Mouse (Mus musculus) mouse embryonic stem cell (cell line): Measurements from ENCODE around the gene Rpia.

Source experiments
- in situ Hi-C, 2 experiments: fragments of 300-500 bp; cut with MboI; formaldehyde crosslinking; loops; 1 replicate in 1 of 2; 3 replicates in 1 of 2; pipeline ENCODE4 v1.14.3; 2019 to 2020; ENCODE audit warnings: low sequenced_read_pairs in 2 of 2, low pct_unique_long_range_greater_than_20kb in 1 of 2, mixed read lengths in 1 of 2; ENCODE audit not compliant: unreplicated experiment in 1 of 2

Rpia gene

DNA sequence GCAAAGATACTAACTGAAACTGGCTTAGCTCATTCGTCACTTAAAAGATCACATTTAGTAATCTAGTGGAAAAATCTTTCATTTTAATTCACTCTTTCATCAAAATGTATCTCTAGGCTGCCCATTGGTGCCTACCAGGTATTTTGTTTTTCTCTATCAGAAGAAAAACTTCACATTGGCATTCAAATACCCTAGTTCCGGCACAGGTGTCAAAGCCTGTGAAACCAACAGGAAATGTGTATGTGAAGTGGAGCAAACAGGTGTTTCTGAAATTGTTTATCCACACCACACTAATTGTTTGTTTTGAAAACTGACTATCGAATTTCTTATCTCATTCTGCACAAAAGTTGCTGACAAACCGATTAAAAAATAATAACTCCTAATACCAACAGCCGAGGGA is 27.5 kb downstream of the Rpia start:
- in situ Hi-C loops, result no loop called here

DNA sequence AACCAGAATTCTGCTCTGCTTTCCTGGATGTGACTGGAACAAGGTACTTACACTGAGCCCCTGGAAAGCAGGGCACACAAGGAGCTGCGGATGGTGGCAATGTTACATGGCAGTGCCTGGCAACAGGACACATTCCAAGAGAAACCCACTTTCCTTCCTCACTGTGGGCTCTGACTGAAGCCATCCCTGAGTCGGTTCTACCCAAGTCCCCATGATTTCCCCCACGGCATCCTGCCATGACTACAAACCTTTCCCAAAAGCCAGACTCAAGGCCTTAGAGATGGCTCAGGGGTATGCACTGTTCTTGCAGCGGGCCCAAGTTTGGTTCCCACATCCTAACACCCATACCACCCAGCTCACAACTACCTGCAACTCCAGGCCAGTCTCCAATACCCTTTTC is 28.2 kb downstream of the Rpia start:
- in situ Hi-C loops, result no loop called here

DNA sequence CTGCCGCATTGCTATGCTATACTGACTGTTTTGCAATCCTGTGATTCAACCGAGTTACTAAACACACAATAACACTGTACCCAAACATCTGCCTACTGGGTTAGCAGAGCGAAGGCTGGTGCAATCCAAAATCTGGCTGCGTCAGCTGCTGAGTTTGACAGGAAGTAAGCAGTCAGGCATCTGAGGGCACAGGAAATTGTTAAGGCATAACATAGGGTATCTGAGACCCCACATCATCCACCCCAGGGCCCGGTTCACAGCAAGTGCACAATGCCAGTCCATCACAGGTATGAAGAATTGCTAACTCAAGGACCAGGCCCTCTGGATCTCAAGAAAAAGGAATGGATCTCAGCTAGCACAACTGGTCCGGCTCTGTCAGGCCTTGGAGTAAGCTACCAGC is 29.4 kb downstream of the Rpia start:
- in situ Hi-C loops, result no loop called here

DNA sequence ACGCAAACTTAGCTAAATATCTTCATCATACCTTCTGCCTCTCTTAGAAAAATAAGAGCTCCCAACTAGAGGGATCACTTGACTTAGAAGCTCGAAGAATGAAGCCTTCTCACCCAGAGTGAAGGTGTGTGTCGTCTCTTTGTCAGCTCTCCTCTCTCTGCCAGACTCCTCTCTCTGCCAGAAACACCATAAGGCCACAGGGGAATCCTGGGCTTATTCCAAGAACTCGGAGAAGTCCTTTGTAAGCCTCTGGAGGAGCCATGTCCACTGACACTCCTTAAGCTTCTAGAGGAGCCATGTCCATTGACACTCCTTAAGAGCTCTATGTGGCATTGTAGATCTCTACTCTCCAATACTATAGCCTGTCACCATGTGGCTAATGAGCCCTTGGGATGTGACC is 31.1 kb downstream of the Rpia start:
- in situ Hi-C loops, result no loop called here

GRCm38 (mm10) chr6:70754833-70755232 is 37.2 kb downstream of the Rpia start:
- in situ Hi-C loops, result no loop called here

GRCm38 (mm10) chr6:70752351-70752750 is 39.7 kb downstream of the Rpia start:
- in situ Hi-C loops, result no loop called here

GRCm38 (mm10) chr6:70751898-70752273 is 40.1 kb downstream of the Rpia start:
- in situ Hi-C loops, result no loop called here

DNA sequence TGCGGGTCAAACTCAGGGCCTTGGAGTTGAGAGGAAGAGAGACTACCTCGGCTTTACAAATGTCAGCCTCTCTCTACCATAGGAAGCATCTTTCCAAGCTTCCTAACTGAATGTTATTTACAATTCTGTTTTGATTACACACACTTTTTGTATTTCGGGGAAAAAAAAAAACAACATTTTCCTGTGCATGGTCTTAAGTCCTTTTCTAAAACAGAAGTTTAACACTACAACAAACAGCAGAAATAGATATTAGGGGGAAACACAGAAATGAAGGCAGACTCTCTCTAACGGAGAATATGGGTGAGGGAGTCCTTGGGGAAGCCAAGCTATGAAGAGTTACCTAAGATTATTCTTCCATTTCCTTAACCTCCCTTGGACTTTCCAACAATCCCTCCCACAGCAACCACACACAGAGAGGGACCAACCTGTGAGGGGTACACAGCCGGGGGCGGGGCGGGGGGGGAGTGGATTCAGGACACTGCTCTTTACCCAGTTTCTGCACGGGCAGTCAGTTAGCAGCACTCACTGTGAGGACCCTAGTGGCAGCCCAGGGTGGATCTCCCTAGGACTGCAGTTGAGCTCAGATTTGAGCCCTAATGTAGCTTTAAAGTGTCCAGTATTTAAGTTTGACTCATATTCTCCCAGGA is 40.7 kb downstream of the Rpia start:
- in situ Hi-C loops, result no loop called here

DNA sequence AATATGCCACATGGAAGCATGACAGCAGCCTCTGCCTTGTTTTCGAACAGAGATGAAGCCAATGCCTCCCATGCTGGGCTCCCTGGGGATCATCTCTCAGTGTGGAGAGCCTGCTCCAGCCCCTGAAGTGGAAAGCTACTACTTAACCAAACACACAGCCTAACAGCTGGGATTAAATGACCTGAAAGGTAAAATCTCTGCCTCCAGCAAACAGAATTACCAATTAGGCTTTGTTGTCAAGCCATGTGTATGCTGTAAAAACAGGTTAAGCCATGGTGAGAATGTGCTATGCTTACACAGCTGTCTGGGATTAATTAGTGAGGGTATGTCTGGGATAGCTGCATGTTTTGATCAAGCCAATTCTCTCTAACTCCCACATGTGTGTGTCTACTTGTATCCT is 42.3 kb downstream of the Rpia start:
- in situ Hi-C loops, result no loop called here

- in situ Hi-C loops, result no loop called here
These were observed 44.3 kb downstream of the Rpia start for GRCm38 (mm10) chr6:70747702-70748101.

DNA sequence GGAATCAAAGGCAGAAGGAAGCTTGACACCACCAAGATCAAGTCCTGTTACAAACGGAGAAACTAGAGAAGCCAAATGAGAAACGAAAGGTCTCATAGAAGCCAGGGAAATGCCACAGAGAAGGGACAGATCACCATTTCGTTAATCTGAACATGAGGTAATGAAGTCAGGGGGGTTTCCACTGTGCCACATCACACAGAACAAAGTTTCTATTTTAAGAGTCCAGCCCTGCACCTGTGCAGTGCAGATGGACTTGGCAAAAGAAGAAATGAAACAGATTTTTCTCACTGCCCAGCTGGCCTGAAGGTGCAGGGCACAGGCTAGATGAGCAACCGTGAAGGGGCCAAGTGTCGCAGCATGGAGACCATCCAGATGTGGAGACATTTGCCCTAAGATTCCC is 48.1 kb downstream of the Rpia start:
- in situ Hi-C loops, result no loop called here

DNA sequence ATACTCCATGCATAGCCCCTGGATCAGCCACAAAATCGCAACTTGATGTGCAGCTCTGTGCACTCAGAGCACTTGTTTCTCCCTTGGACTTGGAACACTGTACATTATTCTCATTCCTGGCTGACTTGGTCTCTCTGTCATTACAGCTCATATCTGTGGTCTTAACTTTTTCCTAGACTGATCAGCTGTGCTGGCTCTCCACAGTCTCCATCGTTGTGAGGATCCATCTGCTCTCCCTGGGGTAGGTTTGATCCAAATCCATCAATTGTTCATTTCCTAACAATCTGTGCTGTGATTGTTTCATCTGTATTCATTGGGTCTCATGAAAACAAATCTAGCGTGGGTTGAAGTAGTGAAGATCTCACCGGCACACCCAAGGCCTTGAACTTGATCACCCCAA is 49.2 kb downstream of the Rpia start:
- in situ Hi-C loops, result no loop called here

- in situ Hi-C loops, result no loop called here
These were observed 51.5 kb downstream of the Rpia start for GRCm38 (mm10) chr6:70740535-70740934.

GRCm38 (mm10) chr6:70739456-70739855 is 52.6 kb downstream of the Rpia start:
- in situ Hi-C loops, result no loop called here

GRCm38 (mm10) chr6:70735528-70735927 is 56.5 kb downstream of the Rpia start:
- in situ Hi-C loops, result no loop called here

DNA sequence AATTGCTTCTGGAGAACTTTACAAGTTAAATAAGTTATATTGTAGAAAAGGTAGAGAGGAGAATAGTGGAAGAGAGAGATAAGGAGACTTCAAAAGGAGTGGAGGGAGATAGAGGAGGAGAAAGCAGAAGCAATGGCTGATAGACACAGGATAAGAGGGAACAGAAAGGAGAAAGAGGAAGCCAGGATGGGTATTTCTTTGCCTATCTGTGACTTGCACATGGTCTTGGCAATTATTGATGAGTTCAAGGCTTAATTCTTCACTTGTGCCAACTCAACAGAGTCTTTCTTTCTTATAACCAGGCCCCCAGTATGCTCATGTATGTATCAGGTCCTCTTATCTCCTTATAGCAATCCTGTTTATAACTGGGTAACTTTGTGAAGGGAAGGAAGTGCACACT is 61.2 kb downstream of the Rpia start:
- in situ Hi-C loops, result no loop called here

- in situ Hi-C loops, result no loop called here
These were observed 62.9 kb downstream of the Rpia start for GRCm38 (mm10) chr6:70729125-70729524.

DNA sequence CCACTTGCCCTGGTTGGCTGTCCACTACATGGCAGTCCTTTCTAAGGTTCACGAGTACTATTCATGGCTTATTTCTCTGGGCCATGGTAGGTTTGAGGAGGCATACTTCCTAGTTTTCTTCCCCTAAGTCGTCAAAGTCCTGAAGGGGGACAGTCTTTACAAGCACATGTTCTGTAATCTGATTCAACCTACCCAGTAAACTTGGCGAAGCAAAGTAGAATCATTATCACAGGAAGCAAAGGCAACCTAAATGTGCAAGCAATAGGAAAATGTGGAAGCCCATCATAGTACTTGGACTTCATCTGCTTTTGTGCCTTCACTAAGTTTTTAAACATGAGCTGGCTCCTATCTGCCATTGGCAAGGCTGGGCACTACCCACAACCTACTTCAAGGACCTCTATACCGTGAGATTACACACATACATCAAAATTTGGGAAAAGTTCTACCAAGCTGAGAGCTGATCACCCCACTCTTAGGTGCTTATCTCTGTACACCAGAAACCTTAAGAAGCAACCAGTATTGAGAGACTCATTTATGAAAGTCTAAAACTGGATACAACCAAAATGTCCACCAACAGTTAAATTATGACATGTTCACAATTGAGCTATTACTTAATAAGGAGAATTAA is 64.8 kb downstream of the Rpia start:
- in situ Hi-C loops, result no loop called here

GRCm38 (mm10) chr6:70725639-70726038 is 66.4 kb downstream of the Rpia start:
- in situ Hi-C loops, result no loop called here

DNA sequence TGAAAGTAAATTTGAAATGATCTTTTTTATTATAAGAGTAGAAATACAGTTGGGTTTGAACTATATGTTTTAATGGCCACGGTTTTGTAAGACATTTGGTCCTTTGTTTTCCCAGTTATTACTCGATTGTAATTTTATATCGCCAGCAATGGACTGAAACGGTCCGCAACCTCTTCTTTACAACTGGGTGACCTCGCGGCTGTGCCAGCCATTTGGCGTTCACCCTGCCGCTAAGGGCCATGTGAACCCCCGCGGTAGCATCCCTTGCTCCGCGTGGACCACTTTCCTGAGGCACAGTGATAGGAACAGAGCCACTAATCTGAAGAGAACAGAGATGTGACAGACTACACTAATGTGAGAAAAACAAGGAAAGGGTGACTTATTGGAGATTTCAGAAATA is 67.3 kb downstream of the Rpia start:
- in situ Hi-C loops, result loop anchor here in 1 of 2 experiments (25.0 kb wide), 1 partner anchor 387 kb away; no protein-coding TSS in a partner anchor
